Mouse (Mus musculus) limb, embryonic 14.5 days (tissue): Measurements from ENCODE around the gene Insm1. TPM values are rescaled to one million over a fixed set of nuclear protein-coding genes. Genes with fewer than 3 reads are reported as not detected.

Source experiments
- ATAC-seq: fragments of 200-750 bp; cut with Nextera tagmentation; 2 replicates; pipeline ENCODE4 v1.8.0; 2017; ENCODE audit warnings: low read depth, moderate number of reproducible peaks, moderate TSS enrichment; ENCODE audit not compliant: low FRiP score
- DNase-seq: peaks from one replicate; pipeline ENCODE4 v3.0.0-alpha.2; 2015; ENCODE audit warnings: low spot score
- H3K27ac ChIP-seq: fragments of 300-500 bp; sonication (generic); replicated peaks from 2 replicates; pipeline ENCODE4 v1.5.1; 2014; ENCODE audit warnings: low read depth, mild to moderate bottlenecking, low read length, moderate library complexity, mixed read lengths
- H3K27me3 ChIP-seq: fragments of 300-500 bp; sonication (generic); 2 replicates; pipeline ENCODE4 v1.6.1; 2014; ENCODE audit warnings: low read length, mixed read lengths; ENCODE audit not compliant: control insufficient read depth, insufficient read depth
- H3K36me3 ChIP-seq: fragments of 300-500 bp; sonication (generic); 2 replicates; pipeline ENCODE4 v1.6.1; 2014; ENCODE audit warnings: mild to moderate bottlenecking, low read length, moderate library complexity, mixed read lengths; ENCODE audit not compliant: control insufficient read depth, insufficient read depth
- H3K4me1 ChIP-seq: fragments of 300-500 bp; sonication (generic); 2 replicates; pipeline ENCODE4 v1.6.1; 2014; ENCODE audit warnings: antibody characterized with exemption, low read length, mixed read lengths; ENCODE audit not compliant: control insufficient read depth, insufficient read depth
- H3K4me2 ChIP-seq: fragments of 300-500 bp; sonication (generic); replicated peaks from 2 replicates; pipeline ENCODE4 v1.6.1; 2014; ENCODE audit warnings: low read depth, mild to moderate bottlenecking, low read length, moderate library complexity; ENCODE audit not compliant: severe bottlenecking
- H3K4me3 ChIP-seq: fragments of 300-500 bp; sonication (generic); replicated peaks from 2 replicates; pipeline ENCODE4 v1.5.1; 2014; ENCODE audit warnings: low read length
- H3K9ac ChIP-seq: fragments of 300-500 bp; sonication (generic); 2 replicates; pipeline ENCODE4 v1.6.1; 2014; ENCODE audit warnings: mild to moderate bottlenecking, low read depth, low read length, moderate library complexity; ENCODE audit not compliant: severe bottlenecking
- H3K9me3 ChIP-seq: fragments of 300-500 bp; sonication (generic); 2 replicates; pipeline ENCODE4 v1.6.1; 2016; ENCODE audit warnings: low read length; ENCODE audit not compliant: control insufficient read depth
- POLR2A ChIP-seq: fragments of 200-500 bp; IDR thresholded peaks from 2 replicates; pipeline ENCODE4 v1.8.0; 2012; ENCODE audit warnings: inconsistent platforms, mild to moderate bottlenecking, moderate library complexity, borderline replicate concordance; ENCODE audit not compliant: insufficient read depth, insufficient read length; ENCODE audit errors: extremely low read depth
- WGBS: fragments of 180-500 bp; shearing (Covaris S2); extraction: QIAGEN DNeasy Blood & Tissue Kit; methylation state at CpG from one replicate; pipeline ENCODE4 v1.1.7; 2014; 5-methylcytosine and 5-hydroxymethylcytosine counted together
- polyA plus RNA-seq, 2 experiments: library from polyadenylated mRNA; depleted of rRNA in 1 of 2; stranded (reverse) in 1 of 2; unstranded in 1 of 2; fragments of >200 nt; fragmentation: Nextera tagmentation in 1 of 2; extraction: Ambion mirVana in 1 of 2; gene quantifications; 2 replicates each; pipeline versions ENCODE4 v1.2.1 to v1.2.3; 2012 to 2014

The Insm1 gene
- polyA plus RNA-seq, 2 experiments, result 0.07 to 0.41 TPM

DNA sequence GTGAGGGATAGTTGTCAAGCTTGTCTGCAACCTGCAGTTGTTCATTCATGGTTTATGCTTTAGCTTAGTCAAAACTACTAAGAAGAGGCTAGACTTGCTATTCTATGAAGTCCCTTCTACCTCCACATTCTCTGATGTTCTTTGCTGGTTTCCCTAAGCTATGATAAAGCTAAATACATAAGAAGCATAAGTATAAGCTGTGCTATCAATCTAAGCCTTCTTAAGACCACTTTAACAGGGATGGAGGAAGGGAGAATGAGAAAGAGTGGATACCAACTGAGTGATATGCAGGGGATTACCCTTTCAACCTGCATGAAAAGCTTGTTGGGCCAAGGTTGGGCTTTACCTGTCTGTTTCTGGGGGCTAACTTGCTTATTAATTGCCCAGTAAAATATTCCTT lies 33.9 kb downstream of the Insm1 start:
- no peak overlapping the region for H3K4me2 ChIP-seq
- H3K9ac ChIP-seq, result no peak overlapping the region
- no peaks in the 10 kb centered on the region for H3K36me3 ChIP-seq
- DNase-seq, result no peak
- H3K4me1 ChIP-seq, result no peaks in the 10 kb centered on the region
- H3K27ac ChIP-seq, result no peak overlapping the region
- H3K9me3 ChIP-seq, result no peaks in the 10 kb centered on the region
- no peak for ATAC-seq
- no peak overlapping the region for H3K4me3 ChIP-seq
- TF ChIP-seq POLR2A, result no peak
- H3K27me3 ChIP-seq, result no peaks in the 10 kb centered on the region

- no peaks in the 10 kb centered on the region for H3K27me3 ChIP-seq
- H3K9ac ChIP-seq, result no peak overlapping the region
- H3K27ac ChIP-seq, result no peak overlapping the region
- no peak for TF ChIP-seq POLR2A
- H3K9me3 ChIP-seq, result no peaks in the 10 kb centered on the region
- H3K4me1 ChIP-seq, result no peaks in the 10 kb centered on the region
- no peak overlapping the region for H3K4me2 ChIP-seq
- ATAC-seq (no peak), DNase-seq (no peak)
- no peaks in the 10 kb centered on the region for H3K36me3 ChIP-seq
- H3K4me3 ChIP-seq, result no peak overlapping the region
- 55% methylated on average over 3 of the region's 3 CpGs for whole genome bisulfite sequencing
Observed at GRCm38 (mm10) chr2:146256321-146256875, 34.7 kb downstream of the Insm1 start.

DNA sequence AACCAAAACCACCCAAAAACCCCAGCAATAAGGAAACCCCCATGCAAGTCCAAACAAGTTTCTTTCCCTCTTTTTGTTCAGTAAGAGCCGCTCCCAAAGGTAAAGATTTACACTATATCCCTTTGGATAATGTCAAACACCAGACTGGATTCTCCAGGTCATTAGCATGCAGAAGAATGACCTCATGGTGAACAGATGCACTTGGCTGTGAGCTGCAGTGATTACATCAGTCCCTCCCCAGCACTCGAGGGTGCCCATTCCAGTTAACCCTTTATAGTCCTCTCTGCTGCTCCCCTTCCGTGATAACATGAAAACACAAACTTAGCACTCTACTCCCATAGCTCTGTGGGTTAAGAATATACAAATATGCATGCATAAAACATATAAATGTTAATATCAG lies 35.3 kb downstream of the Insm1 start:
- no peaks in the 10 kb centered on the region for H3K9me3 ChIP-seq
- no peak for ATAC-seq
- TF ChIP-seq POLR2A, result no peak
- no peak for DNase-seq
- no peaks in the 10 kb centered on the region for H3K36me3 ChIP-seq
- H3K9ac ChIP-seq, result no peak overlapping the region
- H3K4me1 ChIP-seq, result peaks cover under 1% of the 10 kb centered on the region
- WGBS, result 43% methylated on average over 3 of the region's 3 CpGs
- no peak overlapping the region for H3K4me2 ChIP-seq
- no peaks in the 10 kb centered on the region for H3K27me3 ChIP-seq
- H3K27ac ChIP-seq, result no peak overlapping the region
- no peak overlapping the region for H3K4me3 ChIP-seq

DNA sequence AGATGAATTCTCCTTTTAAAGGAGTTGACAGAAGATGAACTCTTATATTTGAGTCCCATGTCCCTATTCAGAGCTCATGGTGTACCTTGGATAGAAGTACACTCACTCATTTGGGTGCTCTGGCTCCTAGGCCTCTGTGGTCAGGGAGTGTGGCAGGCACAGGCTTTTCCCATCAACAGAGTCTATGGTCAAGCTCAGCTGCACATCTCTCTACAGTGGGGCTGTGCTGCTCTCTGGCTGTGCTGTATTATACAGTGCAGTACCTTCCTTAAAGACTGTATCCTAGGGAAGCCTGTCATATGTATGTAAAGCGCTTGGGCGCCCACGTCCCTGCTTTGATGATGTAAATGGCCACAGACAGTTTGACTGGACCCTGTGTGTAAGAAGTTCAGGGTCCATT lies 35.9 kb downstream of the Insm1 start:
- no peaks in the 10 kb centered on the region for H3K27me3 ChIP-seq
- H3K9ac ChIP-seq, result no peak overlapping the region
- DNase-seq (no peak), ATAC-seq (no peak)
- H3K4me3 ChIP-seq, result no peak overlapping the region
- 75% methylated on average over 3 of the region's 3 CpGs for WGBS
- H3K36me3 ChIP-seq, result no peaks in the 10 kb centered on the region
- no peak overlapping the region for H3K4me2 ChIP-seq
- H3K9me3 ChIP-seq, result no peaks in the 10 kb centered on the region
- no peak for TF ChIP-seq POLR2A
- no peak overlapping the region for H3K27ac ChIP-seq
- peaks cover 5% of the 10 kb centered on the region for H3K4me1 ChIP-seq

DNA sequence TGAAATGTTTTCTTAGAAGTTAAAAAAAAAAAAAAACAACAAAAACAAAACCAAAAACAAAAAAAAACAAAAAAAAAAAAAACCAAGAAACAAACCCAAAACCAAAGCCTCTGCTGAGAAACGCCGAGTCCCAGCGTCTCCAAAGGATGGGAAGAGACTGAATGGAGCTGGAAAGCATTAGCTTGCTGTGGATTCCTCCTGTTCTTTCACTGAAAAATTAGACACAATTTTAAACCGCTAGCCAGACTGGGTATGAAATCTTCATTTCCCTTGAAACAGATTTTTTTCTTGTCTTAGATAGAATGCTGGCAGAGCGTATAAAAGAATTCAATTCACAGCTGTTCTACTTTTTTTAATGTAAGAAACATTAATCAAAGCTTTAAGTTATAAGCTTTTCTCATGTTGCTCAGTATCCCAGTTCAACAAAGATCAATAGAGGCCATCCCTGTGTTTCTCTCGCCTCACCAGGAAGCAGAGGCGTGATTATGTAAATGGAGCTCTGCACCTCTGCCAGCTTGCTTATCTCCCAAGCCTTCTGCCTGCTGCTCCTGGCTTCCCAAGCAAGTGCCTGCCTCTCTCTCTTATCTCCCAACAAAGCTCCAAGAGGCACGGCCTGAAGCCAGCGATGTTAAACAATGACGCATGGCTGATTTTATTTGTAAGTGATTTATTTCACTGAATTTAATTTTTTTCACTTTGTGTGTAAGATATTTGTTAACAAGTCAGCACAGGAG lies 37.2 kb downstream of the Insm1 start:
- H3K9me3 ChIP-seq, result no peaks in the 10 kb centered on the region
- H3K9ac ChIP-seq, result no peak overlapping the region
- H3K27me3 ChIP-seq, result no peaks in the 10 kb centered on the region
- H3K36me3 ChIP-seq, result no peaks in the 10 kb centered on the region
- no peak overlapping the region for H3K4me2 ChIP-seq
- H3K27ac ChIP-seq, result no peak overlapping the region
- ATAC-seq, result no peak
- H3K4me1 ChIP-seq, result peaks cover 5% of the 10 kb centered on the region
- 47% methylated on average over 10 of the region's 10 CpGs for WGBS
- H3K4me3 ChIP-seq, result no peak overlapping the region
- no peak for DNase-seq
- TF ChIP-seq POLR2A, result no peak
